Mouse (Mus musculus): ENCODE data around the gene Heph. TPM values are rescaled to one million over a fixed set of nuclear protein-coding genes. Genes with fewer than 3 reads are reported as not detected.

Heph gene
- not detected in 2 replicates for polyA plus RNA-seq (2012; ENCODE audit: low replicate concordance)

DNA sequence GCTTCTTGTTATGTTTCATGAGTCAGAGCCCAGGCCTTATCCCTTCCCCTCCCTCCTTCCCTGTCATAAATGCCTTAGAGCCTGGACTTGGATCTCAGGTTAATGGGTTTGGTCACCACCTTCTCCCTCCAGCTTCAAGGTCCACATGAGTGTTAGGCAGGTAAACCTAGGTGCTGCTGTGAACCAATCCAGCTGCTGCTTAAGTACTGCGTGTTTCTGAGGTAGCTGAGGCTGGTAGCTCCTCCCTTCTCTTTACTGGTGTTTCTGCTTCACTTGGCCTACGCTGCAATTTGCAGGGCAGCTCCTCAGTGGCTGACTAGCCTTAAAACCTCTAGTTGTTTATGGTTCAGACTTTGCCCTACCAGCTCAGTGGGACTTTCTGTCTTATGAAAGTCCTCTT, at the start of gene Heph:
Heph (plus strand) TSS at position 211 of the 400 bp plus-strand sequence.

DNA sequence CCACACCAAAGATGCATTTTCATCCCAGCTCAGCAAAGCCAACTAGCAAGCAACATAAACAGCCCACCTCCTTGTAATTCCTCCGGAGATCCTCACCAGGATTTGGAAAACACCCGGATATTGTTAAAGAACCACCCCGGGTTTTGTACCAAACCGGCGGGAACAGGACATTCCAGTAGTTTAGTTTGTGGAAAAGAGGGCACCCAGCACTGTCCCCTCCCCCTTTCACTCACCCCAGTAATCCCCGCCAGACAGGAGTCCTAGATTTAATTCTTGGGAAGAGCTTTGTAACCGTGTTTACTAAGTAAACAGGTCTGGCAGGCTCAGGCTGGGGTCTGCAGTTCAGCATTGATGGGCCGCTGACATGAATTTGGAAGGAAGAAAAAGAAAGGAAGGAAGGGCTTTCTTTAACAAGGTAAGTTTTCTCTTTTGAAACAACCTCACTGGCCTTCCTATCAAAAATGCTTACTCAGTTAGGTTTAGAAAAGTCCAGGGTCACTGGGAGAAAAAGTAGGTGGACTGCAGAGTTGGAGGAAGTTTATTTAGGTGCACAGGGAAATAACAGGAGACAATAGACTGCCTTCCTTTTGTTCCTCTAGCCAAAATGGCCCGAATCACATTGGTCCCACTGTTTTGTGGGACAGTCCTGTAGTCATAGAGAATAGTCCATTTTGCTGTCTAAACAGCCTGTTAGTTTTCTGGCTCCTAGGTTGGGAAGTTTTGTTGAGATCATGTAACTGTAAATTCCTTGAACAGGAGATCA, 1.2 kb downstream of the Heph start, which contains the start of gene Hsf3:
Hsf3 (minus strand) TSS at position 94 of the 763 bp plus-strand sequence.

Other genes with a start within 250 kb of the Heph start
- gene Vsig4, start 161.9 kb upstream of the Heph start, polyA plus RNA-seq (2012; ENCODE audit: low replicate concordance), result not detected in 2 replicates
- not detected in 2 replicates for gene Hsf3, start 935 bp downstream of the Heph start, polyA plus RNA-seq (2012; ENCODE audit: low replicate concordance)

Data from leukemia stem cell, adult 10-12 weeks (primary cell).